Mouse (Mus musculus) left cerebral cortex, adult 18-20 months (tissue): Measurements from ENCODE around the gene Col4a2. TPM values are rescaled to one million over a fixed set of nuclear protein-coding genes. Genes with fewer than 3 reads are reported as not detected.
"Not testable (repeated sequence)": the region's sequence is repeated elsewhere in the genome, so short reads cannot be mapped to it uniquely, and the experiment has no call there.

Experiments used
- DNase-seq, 2 experiments: peaks; one replicate each; pipeline ENCODE4 v3.0.0; 2021 to 2022; ENCODE audit warnings: low spot score in 2 of 2, mixed read lengths in 1 of 2
- total RNA-seq, 2 experiments: library from RNA; stranded (reverse); gene quantifications; 2 replicates each; pipeline ENCODE4 v1.2.3; 2021

The Col4a2 gene
- total RNA-seq, 2 experiments from 2014 or later, result 40.9 to 45.1 TPM

GRCm38 (mm10) chr8:11478807-11479527 is 166.4 kb downstream of the Col4a2 start:
- no peak for DNase-seq

- no peak for DNase-seq
Measured at GRCm38 (mm10) chr8:11479591-11479990, 167.0 kb downstream of the Col4a2 start.

- no peak for DNase-seq
Measured at GRCm38 (mm10) chr8:11481876-11482275, 169.3 kb downstream of the Col4a2 start.

GRCm38 (mm10) chr8:11482537-11482936 is 169.9 kb downstream of the Col4a2 start:
- no peak for DNase-seq

- peak; percentile 57 to 78 for DNase-seq
Measured at GRCm38 (mm10) chr8:11486142-11486541, 173.5 kb downstream of the Col4a2 start.

- no peak for DNase-seq
Measured at GRCm38 (mm10) chr8:11487229-11487628, 174.6 kb downstream of the Col4a2 start.

GRCm38 (mm10) chr8:11492340-11492739 is 179.7 kb downstream of the Col4a2 start:
- not testable (repeated sequence) for DNase-seq

GRCm38 (mm10) chr8:11497017-11497990 is 184.7 kb downstream of the Col4a2 start, which contains the start of gene Naxd:
Gene Naxd (plus strand): TSS chr8:11497506.
- peak; percentile 89 to 94 for DNase-seq

- no peak for DNase-seq
Measured at GRCm38 (mm10) chr8:11498281-11498680, 185.7 kb downstream of the Col4a2 start.

Other genes starting within 250 kb of the Col4a2 start
- 10 to 100 TPM; 39.0 to 47.4 TPM for gene Col4a1, start within 50 bp of the Col4a2 start, total RNA-seq
- gene Rab20, start 165.9 kb downstream of the Col4a2 start, total RNA-seq, result under 1 TPM; 0.40 to 0.44 TPM
- gene Naxd, start 184.7 kb downstream of the Col4a2 start, total RNA-seq, result 10 to 100 TPM; 54.2 to 55.2 TPM
- 10 to 100 TPM; 19.9 to 21.5 TPM for gene Cars2, start 238.0 kb downstream of the Col4a2 start, total RNA-seq
- gene Ing1, start 242.8 kb downstream of the Col4a2 start, total RNA-seq, result 10 to 100 TPM; 55.5 to 63.1 TPM